Mouse (Mus musculus): ENCODE results near the gene Ppp2r5e. TPM values are rescaled to one million over a fixed set of nuclear protein-coding genes. Genes with fewer than 3 reads are reported as not detected.

Gene Ppp2r5e
- polyA plus RNA-seq, 1 experiment = 27.6 TPM

- Histone ChIP-seq H3K4me1 (ENCODE audit: control insufficient read depth, insufficient read depth, low read length) (peaks cover 11% of the 10 kb centered on the region), H3K27ac (ENCODE audit: insufficient read depth, low read depth, low read length) (no peak overlapping the region), H3K4me3 (ENCODE audit: insufficient read depth, low read length) (no peak overlapping the region)
- TF ChIP-seq POLR2A (IDR thresholded peaks at IDR 0.05; ENCODE audit: borderline replicate concordance, low read depth, low read length) (no peak), CTCF (IDR thresholded peaks at IDR 0.05; ENCODE audit: low read depth, low read length) (no peak)
Observed at GRCm38 (mm10) chr12:75544259-75544658, 51.8 kb downstream of the Ppp2r5e start.

- Histone ChIP-seq H3K4me3 (ENCODE audit: insufficient read depth, low read length) (no peak overlapping the region), H3K27ac (ENCODE audit: insufficient read depth, low read depth, low read length) (no peak overlapping the region), H3K4me1 (ENCODE audit: control insufficient read depth, insufficient read depth, low read length) (peaks cover 11% of the 10 kb centered on the region)
- no peak for TF ChIP-seq CTCF (IDR thresholded peaks at IDR 0.05; ENCODE audit: low read depth, low read length)
- no peak for TF ChIP-seq POLR2A (IDR thresholded peaks at IDR 0.05; ENCODE audit: borderline replicate concordance, low read depth, low read length)
Observed at GRCm38 (mm10) chr12:75543346-75543745, 52.7 kb downstream of the Ppp2r5e start.

GRCm38 (mm10) chr12:75540621-75541171 is 55.3 kb downstream of the Ppp2r5e start:
- Histone ChIP-seq H3K4me1 (ENCODE audit: control insufficient read depth, insufficient read depth, low read length) (peaks cover 17% of the 10 kb centered on the region), H3K27ac (ENCODE audit: insufficient read depth, low read depth, low read length) (no peak overlapping the region), H3K4me3 (ENCODE audit: insufficient read depth, low read length) (no peak overlapping the region)
- TF ChIP-seq POLR2A (IDR thresholded peaks at IDR 0.05; ENCODE audit: borderline replicate concordance, low read depth, low read length) (no peak), CTCF (IDR thresholded peaks at IDR 0.05; ENCODE audit: low read depth, low read length) (no peak)

- H3K4me3 ChIP-seq (ENCODE audit: insufficient read depth, low read length) = no peak overlapping the region
- no peak overlapping the region for H3K27ac ChIP-seq (ENCODE audit: insufficient read depth, low read depth, low read length)
- TF ChIP-seq POLR2A (IDR thresholded peaks at IDR 0.05; ENCODE audit: borderline replicate concordance, low read depth, low read length) (no peak), CTCF (IDR thresholded peaks at IDR 0.05; ENCODE audit: low read depth, low read length) (no peak)
- peaks cover 10% of the 10 kb centered on the region for H3K4me1 ChIP-seq (ENCODE audit: control insufficient read depth, insufficient read depth, low read length)
Observed at GRCm38 (mm10) chr12:75539228-75539627, 56.8 kb downstream of the Ppp2r5e start.

- Histone ChIP-seq H3K4me1 (ENCODE audit: control insufficient read depth, insufficient read depth, low read length) (peaks cover 5% of the 10 kb centered on the region), H3K27ac (ENCODE audit: insufficient read depth, low read depth, low read length) (no peak overlapping the region), H3K4me3 (ENCODE audit: insufficient read depth, low read length) (no peak overlapping the region)
- TF ChIP-seq POLR2A (IDR thresholded peaks at IDR 0.05; ENCODE audit: borderline replicate concordance, low read depth, low read length) = no peak
- TF ChIP-seq CTCF (IDR thresholded peaks at IDR 0.05; ENCODE audit: low read depth, low read length) = no peak
Observed at GRCm38 (mm10) chr12:75537673-75538423, 58.2 kb downstream of the Ppp2r5e start.

GRCm38 (mm10) chr12:75537019-75537672 is 58.9 kb downstream of the Ppp2r5e start:
- H3K4me1 ChIP-seq (ENCODE audit: control insufficient read depth, insufficient read depth, low read length) = peaks cover 6% of the 10 kb centered on the region

GRCm38 (mm10) chr12:75536566-75536965 is 59.5 kb downstream of the Ppp2r5e start:
- H3K27ac ChIP-seq (ENCODE audit: insufficient read depth, low read depth, low read length) = no peak overlapping the region
- H3K4me3 ChIP-seq (ENCODE audit: insufficient read depth, low read length) = no peak overlapping the region
- peaks cover 10% of the 10 kb centered on the region for H3K4me1 ChIP-seq (ENCODE audit: control insufficient read depth, insufficient read depth, low read length)
- TF ChIP-seq POLR2A (IDR thresholded peaks at IDR 0.05; ENCODE audit: borderline replicate concordance, low read depth, low read length) = no peak
- TF ChIP-seq CTCF (IDR thresholded peaks at IDR 0.05; ENCODE audit: low read depth, low read length) = no peak

More at GRCm38 (mm10) chr12:75537019-75537672, 58.9 kb downstream of the Ppp2r5e start:
- Histone ChIP-seq H3K27ac (ENCODE audit: insufficient read depth, low read depth, low read length) (no peak overlapping the region), H3K4me3 (ENCODE audit: insufficient read depth, low read length) (no peak overlapping the region)
- TF ChIP-seq CTCF (IDR thresholded peaks at IDR 0.05; ENCODE audit: low read depth, low read length) = no peak
- TF ChIP-seq POLR2A (IDR thresholded peaks at IDR 0.05; ENCODE audit: borderline replicate concordance, low read depth, low read length) = no peak

- no peak for TF ChIP-seq POLR2A (IDR thresholded peaks at IDR 0.05; ENCODE audit: borderline replicate concordance, low read depth, low read length)
- TF ChIP-seq CTCF (IDR thresholded peaks at IDR 0.05; ENCODE audit: low read depth, low read length) = no peak
- peaks cover 31% of the 10 kb centered on the region for H3K4me1 ChIP-seq (ENCODE audit: control insufficient read depth, insufficient read depth, low read length)
- H3K27ac ChIP-seq (ENCODE audit: insufficient read depth, low read depth, low read length) = no peak overlapping the region
- no peak overlapping the region for H3K4me3 ChIP-seq (ENCODE audit: insufficient read depth, low read length)
Observed at GRCm38 (mm10) chr12:75533145-75533544, 62.9 kb downstream of the Ppp2r5e start.

GRCm38 (mm10) chr12:75531895-75532294 is 64.2 kb downstream of the Ppp2r5e start:
- peak overlapping the region; percentile 22; the same call in 1 of the 2 replicates for H3K27ac ChIP-seq (ENCODE audit: insufficient read depth, low read depth, low read length)
- no peak overlapping the region for H3K4me3 ChIP-seq (ENCODE audit: insufficient read depth, low read length)
- no peak for TF ChIP-seq CTCF (IDR thresholded peaks at IDR 0.05; ENCODE audit: low read depth, low read length)
- TF ChIP-seq POLR2A (IDR thresholded peaks at IDR 0.05; ENCODE audit: borderline replicate concordance, low read depth, low read length) = no peak
- peaks cover 28% of the 10 kb centered on the region for H3K4me1 ChIP-seq (ENCODE audit: control insufficient read depth, insufficient read depth, low read length)
